Mouse (Mus musculus): ENCODE data around the gene Vasp.

The Vasp gene

DNA sequence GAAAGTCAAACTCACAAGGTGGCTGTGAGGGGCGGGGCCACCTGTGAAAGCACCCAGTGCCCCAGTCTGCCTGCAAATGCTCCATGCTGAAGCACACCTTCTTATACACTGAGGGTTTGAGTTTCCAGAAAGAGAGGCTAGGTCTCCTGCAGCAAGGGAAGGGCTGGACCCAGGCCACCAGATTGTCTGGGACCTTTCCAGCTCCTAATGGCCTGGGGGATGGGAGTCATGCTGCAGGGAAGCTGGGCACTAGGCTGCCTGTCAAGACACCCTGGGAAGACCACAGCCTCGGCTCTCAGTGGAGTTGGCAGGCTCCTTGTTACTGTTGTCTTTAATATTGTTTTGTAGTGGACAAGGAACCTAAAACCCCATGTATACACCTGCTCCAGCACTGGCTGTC, 35.2 kb downstream of the Vasp start:
- no peak for DNase-seq (ENCODE audit: low spot score in 2 of 2)

DNA sequence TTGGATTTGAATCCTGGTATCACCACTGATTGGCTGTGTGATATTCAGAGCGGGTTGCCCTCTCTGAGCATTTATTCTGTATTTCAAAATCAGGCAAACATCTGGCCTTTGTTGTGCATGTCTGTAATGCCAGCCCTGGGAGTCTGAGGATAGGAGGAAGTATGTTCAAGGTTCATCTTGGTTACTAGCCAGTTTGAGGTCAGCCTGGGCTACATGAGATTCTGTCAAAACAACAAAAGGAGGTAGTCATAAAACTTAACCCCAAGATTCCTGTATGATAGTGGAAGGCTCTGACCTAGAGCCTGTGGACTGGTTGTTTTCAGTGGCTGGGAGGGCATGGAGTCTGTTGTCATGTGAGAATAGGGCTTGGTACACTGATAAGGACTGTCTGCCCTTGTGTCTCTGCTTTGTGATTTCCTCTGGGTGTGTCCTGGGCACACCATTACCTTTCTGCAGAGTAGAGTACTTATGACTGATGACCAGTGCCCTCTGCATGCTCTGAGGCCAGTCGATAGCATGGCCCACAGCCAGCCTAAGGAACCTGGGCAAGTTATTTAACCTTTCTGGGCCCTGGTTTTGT, 36.4 kb downstream of the Vasp start:
- DNase-seq (ENCODE audit: low spot score in 2 of 2), result no peak

DNA sequence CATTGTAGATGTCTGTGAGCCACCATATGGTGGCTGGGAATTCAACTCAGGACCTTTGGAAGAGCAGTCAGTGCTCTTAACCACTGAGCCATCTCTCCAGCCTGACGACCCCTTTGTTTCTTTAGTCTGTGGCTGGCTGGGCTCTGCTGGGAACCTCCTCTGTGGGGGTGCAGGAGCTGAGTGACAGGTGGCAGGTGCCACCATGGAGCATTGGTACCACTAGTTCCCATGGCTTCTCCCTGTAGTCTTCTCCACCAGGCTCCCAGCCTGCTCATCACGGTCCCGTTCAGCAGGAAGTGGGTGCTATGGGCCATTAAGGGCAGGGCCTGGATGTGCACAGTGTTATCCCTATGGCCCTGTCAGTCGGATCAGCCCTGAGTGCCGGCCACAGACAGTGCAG, 37.0 kb downstream of the Vasp start:
- DNase-seq (ENCODE audit: low spot score in 2 of 2), result no peak

DNA sequence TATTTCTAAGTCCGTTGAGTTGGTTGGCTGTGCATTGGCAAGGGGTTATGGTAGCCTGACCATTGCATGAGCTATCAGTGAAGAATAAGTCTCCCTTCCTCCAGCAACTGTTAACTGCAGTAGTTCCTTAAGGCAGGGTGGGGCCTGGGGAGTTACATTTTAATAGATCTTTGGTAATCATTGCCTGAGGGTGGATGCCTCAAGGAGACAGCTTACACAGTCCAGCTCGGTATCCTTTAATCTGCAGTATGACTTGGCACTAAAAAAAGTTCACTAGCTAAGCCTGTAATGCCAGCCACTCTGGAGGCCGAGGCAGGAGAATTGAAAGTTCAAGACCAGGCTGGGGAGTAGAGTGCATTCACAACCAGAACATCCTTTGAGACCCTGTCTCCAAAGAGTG, 39.8 kb downstream of the Vasp start:
- DNase-seq (ENCODE audit: low spot score in 2 of 2), result no peak

DNA sequence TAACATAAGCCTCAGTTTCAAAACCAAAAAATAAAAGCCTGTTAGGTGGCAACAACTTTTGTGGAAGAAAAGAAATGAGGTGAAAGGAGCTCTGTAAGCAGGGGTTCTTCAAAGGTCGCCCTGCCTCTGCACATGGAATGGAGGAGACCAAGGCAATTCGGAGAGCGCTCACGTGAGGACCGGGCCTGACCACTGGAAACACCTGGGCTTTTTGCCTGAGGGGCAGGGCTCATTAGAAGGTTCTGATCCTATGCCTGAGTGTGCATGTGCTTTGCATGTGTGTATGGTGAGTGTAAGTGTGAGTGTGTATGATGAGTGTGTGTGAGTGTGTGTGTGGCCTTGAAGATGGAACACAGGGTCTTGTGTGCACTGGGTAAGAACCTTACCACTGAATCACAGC, 40.7 kb downstream of the Vasp start:
- DNase-seq (ENCODE audit: low spot score in 2 of 2), result no peak

DNA sequence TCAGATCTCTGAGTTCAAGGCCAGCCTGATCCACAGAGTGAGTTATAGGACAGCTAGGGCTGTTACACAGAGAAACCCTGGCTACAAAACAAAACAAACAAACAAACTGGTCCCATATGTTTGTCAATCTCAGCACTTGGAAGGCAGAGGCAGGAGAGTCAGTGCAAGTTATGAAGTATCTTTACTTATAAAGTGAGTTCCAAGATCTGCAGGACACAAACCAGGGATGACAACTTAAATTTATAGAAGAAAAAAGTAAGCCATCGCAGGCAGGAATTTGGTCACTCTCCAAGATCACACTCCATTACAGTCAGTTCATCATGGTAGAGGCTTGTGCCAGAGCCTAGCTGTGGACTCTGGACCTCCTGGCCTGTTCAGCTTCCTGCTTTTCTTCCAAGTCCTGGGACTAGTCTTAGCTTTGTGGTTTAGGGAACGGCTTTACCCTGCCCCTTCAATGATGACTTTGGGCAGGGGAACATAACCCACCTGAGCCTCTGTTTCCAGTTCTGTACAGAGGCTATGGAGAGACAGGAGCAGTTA, 41.5 kb downstream of the Vasp start:
- no peak for DNase-seq (ENCODE audit: low spot score in 2 of 2)

DNA sequence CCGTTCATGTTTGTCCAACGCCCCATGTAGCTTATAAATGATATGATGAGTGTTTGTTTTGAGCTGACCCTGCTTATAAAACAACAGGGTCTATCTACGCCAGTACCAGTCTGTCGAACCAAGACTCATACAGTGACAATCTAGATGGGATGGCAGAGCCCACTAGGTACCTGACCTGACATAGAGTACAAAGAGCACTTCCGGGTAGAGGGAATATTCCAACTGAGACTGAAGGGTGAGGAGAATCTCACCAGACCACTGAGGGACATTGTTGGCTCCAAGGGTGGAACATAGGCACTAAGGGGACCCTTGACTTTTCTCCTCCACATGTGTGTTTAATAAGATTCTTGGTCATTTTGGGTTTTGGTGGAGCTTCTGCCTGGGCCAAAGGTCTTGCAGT, 42.2 kb downstream of the Vasp start:
- DNase-seq (ENCODE audit: low spot score in 2 of 2), result no peak

DNA sequence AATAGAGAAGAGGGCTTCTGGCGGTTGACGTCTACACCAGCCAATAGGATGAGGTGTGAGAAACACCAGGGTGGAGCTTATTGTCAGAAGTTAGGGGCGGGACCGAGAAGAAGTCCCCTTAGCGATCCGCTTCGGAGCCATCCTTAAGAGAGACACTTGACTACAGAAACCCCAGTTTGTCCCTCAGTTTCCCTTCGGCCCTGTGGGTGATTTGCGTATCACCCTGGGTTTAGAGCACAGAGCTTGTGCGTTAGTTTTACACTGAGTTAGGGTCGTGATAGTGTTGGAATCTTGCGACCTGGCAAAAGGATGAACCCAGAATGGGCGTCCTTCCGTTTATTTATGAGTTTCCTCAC, 42.8 kb downstream of the Vasp start:
- no peak for DNase-seq (ENCODE audit: low spot score in 2 of 2)

DNA sequence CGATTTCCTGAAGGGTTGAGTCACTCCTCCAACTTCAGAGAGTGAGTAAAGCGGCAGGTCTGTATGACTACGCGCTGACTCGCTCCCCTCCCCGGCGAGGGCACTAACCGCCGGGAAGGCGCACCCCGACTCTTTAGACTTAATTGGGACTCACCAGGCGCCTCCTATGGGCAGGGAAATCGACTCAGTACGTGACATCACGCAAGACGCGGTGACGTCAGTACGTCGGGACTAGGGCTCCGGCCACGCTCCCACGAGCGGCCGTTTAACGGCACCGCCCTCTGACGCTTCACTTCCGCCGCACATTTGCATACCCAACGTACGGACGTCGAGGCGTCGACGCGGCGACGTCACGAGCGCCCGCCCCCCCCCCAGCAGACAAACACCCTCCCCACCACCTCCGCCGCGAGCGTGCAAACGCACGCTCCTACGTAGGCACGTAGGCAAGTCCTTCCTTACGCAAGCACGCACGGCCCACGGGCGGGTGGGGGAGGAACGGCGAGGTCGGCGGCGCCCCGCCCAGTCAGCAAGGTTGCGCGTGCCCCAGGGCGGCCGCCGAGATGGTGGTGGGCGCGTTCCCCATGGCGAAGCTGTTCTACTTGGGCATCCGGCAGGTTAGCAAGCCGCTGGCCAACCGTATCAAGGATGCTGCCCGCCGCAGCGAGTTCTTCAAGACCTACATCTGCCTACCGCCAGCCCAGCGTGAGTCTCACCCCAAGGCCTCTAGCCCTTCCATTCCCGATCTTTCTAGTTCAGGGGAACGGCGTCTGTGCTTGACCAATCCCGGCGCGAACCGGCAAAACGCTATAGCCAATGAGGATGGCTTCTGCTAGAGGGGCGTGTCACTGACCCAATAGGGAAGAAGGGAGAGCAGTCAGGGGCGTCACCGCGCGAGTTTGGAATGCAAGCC, 43.5 kb downstream of the Vasp start, which contains the start of gene Opa3:
Gene Opa3 (plus strand): TSS at position 452 of the 910 bp plus-strand sequence.
- DNase-seq (ENCODE audit: low spot score in 2 of 2), result peak; percentile 98 to 99

DNA sequence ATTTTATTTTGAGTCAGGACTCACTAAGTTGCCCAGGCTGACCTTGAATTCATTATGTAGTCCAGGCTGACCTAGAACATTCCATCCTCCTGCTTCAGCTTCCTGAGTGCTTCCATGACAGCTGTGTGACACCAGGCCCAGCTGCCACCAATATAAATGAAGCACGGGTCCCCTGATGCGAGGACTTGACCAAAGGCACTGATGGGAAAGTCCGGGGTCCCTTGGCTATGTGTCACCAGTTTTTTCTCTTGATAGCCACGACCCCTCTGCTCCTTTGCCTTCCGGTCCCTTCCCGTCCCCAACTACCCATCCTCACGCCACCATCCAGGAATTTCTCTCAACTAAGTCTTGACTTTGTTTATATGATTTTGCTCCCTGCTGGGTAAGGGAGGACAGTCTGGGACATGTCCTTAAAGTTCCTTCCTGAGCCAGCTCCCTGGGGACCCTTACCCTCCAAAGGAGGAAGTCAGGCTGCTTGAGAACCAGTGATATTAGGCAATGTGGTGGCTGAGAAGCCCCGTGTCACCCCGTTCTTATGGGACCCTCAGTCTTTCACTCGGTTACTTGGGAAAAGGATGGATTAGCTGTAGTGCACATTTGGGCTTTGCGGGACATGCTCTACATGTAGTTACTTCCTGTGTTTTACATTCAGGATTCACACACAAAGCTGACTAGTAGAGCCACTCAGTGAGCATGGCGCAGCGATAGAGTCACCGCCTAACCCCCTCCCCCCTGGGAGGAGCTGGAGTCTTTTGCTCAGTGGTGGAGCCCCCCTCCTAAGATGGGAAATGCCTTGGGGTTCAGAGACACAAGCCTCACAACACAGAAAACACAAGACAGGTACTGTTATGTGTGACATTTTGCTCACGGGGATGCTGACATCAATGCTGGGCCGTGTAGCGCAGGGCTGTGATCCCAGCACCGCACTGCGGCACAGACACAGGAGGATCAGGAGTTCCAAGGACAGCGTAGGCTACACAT, 44.5 kb downstream of the Vasp start:
- peak; percentile 44 to 58 for DNase-seq (ENCODE audit: low spot score in 2 of 2)

DNA sequence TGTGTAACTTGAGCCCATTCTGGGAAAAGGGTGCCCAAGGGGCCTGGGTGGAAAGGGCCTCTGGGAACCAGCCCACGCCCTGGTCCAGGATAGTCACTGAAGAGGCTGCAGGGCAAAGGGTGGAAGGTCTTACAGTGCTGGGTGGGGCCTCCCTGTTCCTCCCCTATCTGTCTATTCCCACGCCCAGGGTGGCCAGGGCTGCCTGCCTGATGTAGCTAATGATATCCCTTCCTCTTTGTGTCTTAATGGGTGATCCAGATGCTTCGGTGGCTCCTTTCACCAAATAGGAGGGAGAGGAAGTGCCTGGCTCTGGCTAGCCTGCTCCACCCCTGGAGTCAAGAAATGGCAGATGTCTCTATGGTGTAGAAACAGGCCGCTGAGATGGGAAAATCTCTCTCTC, 46.7 kb downstream of the Vasp start:
- no peak for DNase-seq (ENCODE audit: low spot score in 2 of 2)

DNA sequence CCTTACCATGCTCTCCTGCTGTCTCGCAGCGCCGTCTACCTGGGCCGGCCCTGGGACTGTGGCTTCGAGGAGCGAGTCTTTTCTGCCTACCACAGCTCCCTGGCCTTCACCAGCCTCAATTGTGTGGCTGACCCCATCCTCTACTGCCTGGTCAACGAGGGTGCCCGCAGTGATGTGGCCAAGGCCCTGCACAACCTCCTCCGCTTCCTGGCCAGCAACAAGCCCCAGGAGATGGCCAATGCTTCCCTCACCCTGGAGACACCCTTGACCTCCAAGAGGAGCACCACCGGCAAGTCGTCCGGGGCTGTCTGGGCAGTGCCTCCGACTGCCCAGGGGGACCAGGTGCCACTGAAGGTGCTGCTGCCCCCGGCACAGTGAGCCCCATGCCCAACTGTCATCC, 48.7 kb downstream of the Vasp start:
- no peak for DNase-seq (ENCODE audit: low spot score in 2 of 2)

DNA sequence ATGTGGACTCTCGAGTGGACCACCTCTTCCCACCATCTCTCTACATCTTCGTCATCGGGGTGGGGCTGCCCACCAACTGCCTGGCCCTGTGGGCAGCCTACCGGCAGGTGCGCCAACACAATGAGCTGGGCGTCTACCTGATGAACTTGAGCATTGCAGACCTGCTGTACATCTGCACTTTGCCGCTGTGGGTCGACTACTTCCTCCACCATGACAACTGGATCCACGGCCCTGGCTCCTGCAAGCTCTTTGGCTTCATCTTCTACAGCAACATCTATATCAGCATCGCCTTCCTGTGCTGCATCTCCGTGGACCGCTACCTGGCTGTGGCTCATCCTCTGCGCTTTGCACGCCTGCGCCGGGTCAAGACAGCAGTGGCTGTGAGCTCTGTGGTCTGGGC, 49.4 kb downstream of the Vasp start:
- no peak for DNase-seq (ENCODE audit: low spot score in 2 of 2)

DNA sequence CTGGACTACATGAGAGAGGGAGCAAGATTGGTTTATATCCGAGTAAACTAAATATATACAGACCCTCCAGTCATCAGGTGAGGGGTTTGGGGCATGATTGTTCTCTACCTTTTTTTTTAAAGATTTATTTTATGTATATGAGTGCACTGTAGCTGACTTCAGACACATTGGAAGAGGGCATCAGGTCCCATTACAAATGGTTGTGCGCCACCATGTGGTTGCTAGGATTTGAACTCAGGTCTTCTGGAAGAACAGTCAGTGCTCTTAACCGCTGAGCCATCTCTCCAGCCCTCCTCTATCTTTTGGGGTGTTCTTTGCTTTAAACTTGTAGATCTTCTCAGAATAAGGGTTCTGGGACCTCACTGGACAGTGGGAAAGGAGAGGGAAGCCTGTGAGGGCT, 51.6 kb downstream of the Vasp start:
- no peak for DNase-seq (ENCODE audit: low spot score in 2 of 2)

DNA sequence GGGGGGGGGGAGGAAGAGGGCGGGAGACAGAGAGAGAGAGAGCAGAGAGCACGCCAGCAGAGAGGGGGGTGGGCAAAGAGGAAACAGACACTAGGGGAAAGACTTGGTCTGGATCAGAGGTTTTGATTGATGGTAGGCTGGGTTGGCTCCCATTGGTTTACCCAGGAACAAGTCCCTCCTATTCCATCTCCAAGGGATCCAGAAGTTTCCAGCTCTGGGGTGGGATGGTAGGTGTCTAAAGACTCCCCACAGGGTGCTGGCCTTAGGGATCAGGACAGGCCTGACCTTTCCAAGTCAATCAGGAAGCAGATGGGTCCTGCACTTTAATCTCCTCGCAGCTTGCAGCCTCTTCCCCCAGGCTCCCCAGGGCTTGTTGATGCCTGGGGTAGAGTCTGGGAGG, 53.7 kb downstream of the Vasp start:
- DNase-seq (ENCODE audit: low spot score in 2 of 2), result no peak

DNA sequence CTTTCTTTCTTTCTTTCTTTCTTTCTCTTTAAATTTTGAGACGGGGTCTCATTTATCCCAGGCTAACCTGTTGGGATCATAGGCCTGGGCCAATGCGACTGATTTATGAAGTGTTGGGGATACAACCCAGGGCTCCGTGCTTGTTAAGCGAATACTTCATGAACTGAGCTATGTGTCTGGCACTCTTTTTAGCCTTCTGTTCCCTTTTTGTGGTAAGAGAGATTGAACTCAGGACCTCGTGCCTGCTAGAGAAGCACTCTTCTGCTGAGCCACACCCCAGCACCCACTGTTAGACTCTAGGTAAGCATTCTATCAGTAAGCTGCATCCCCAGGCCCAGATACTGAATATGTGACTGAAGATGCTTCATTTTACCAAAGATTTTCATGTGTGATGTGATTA, 54.1 kb downstream of the Vasp start:
- DNase-seq (ENCODE audit: low spot score in 2 of 2), result no peak

DNA sequence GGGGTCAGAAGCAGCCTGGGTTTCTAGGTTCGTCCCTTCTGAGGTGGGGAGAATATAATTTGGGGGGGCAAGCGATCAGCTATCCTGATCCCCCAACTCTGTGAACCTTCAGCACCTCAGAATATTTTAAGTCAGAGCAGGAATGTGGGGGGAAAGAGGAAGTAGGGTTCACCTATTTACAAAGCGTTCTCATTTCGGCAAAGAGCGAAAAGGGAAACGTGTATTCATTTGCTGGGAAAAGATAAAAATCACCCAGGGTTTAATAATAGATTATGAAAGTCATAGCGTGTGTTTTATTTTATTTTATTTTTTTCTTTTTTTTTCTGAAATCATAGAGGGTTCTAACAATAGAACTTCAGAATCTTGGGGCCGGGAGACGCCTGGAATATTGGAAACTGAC, 56.7 kb downstream of the Vasp start:
- no peak for DNase-seq (ENCODE audit: low spot score in 2 of 2)

DNA sequence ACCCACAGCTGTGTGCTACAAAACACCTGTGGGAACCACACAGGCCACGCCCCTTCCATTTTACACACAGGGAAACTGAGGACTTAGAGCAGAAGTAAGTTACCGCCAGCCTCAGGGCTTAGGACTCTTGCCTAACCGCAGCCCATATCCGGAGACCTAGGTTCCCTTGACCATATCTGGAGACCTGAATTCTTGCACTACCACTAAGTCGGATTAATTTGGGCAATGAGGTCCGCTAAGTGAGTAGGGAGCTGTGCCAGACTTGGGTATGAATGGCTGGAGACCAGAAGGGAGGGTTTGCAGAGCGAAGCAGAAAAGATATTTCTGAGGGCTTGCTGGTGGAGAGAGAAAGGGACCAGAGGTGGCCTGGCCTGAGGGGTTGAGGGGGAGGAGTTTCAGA, 57.2 kb downstream of the Vasp start:
- no peak for DNase-seq (ENCODE audit: low spot score in 2 of 2)

DNA sequence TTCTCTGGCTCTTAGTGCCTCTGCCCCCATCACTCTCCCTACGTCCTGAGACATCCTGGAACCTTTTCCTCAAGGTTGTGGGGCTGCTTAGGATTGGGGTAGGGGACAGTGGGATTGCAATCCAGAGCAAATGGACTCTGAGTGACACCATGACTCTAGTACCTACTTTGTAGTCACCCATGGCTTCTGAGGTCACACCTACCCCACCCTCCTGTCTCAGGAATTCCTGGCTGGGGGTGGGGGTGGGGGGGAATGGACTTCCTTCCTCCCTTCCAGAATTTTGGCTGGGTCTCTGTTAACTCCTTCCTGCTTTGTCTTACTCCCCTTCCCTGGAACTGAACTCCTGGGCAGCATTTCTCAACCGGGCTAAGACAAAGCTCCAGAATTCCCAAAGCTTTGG, 58.2 kb downstream of the Vasp start:
- no peak for DNase-seq (ENCODE audit: low spot score in 2 of 2)

DNA sequence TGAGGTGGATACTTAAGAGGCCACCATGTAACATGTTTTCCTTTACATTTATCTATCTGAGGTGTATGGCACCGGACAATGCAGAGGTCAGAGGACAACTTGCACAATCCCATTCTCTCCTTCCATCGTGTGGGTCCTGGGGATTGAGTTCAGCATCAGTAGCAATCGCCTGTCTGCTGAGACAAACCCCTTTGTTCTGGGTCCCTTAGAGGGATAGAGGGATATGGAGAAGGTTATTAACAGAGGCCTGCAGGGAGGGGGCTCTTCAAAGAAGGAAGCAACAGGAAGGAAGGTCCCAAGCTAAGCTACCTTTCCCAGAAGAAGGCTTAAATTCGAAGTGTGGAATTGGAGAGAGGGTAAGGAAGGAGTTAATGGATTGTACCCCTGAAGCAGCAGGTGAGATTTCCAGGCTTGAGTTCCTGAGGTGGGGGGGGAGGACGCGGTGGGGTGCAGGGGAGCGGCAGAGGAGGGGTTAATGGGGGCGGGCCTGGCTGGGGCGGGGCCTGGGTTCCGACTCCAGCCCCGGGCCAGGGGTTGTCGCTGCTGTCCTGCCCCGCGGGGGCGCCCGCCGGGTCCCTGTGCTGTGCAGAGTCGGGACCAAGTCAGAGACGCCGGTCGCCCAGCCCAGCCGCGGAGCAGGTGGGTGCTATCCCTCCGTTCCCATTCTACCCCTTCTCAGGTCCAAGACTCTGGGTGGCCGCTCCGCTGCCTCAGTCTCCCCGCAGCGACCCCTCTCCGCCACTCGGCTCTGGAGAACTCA, 59.4 kb downstream of the Vasp start, which contains the start of gene Gpr4:
Gene Gpr4 (plus strand): TSS at position 543 of the 760 bp plus-strand sequence.
- DNase-seq (ENCODE audit: low spot score in 2 of 2), result peak in 1 of 2 experiments; percentile 17

DNA sequence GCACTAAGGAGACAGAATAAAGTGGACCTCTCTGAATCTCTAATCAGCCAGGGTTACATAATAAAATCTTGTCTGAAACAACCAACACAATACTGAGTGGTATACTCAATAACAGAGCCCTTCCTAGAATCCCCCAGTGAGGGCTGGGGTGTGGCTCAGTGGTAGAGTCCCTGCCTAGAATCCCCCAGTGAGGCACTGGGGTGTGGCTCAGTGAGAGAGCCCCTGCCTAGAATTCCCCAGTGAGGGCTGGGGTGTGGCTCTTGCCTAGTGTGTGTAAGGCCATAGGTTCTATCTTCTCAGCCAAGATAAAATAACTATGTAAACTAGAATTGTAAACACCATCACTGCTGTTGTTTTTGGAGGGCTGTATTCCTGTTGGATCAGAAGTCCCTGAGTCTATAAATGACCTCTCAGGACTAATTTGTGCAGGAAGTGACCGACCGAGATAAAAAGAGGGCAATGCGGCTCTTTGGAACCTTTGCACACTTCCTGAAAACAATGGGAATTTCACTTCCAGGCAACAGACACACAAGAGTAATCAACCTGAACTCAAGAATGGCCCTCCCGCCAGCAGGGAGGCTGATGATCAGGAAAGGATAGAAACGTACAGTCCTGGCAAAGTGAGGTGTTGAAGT, 60.5 kb downstream of the Vasp start:
- DNase-seq (ENCODE audit: low spot score in 2 of 2), result no peak
